Mouse (Mus musculus) embryonic stem cell, embryonic (primary cell): ENCODE data around the gene Trpc4ap.

Source experiments
- CTCF ChIA-PET, 4 experiments: fragments of 300-600 bp in 2 of 4; fragments of 350-600 bp in 2 of 4; sonication (Branson Sonifier 250); formaldehyde crosslinking; loops; one replicate each; lab custom pipeline; 2022; ENCODE audit warnings: inconsistent platforms in 2 of 4; lab: Charles Lee
- POLR2A ChIA-PET, 4 experiments: fragments of 300-600 bp in 2 of 4; fragments of 350-600 bp in 2 of 4; sonication (Branson Sonifier 250); formaldehyde crosslinking; loops; one replicate each; lab custom pipeline; 2022; ENCODE audit warnings: antibody characterized with exemption in 4 of 4, inconsistent platforms in 1 of 4; lab: Charles Lee

Trpc4ap gene

DNA sequence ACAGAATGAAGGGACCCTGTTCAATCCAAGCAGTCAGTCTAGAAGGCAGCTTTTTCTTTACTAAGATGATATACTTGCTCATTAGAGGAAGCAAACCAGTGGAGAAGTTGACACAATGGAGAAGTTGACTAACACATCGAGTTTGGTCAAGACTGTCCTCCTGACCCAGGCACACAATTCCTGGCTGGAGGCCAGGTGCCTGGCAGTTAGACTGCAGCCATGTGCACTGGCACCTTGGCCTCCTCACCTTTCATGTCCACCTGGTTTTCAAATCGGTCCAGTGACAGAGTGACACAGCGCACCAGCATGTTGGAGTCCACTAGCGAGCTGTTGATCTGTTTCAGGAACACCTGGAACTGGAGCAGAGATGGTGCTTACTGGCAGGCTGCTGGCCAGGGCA, 54.8 kb downstream of the Trpc4ap start:
- ChIA-PET CTCF (interaction anchor here in 1 of 4 experiments (0.9 kb wide), 1 partner anchor 11 kb away, joined by 3 read pairs; no protein-coding TSS in a partner anchor), POLR2A (interaction anchor here in 2 of 4 experiments (0.5 to 1.7 kb wide), 4 partner anchors 9 to 64 kb away, joined by 3 to 8 read pairs (median 4); no protein-coding TSS in a partner anchor)

DNA sequence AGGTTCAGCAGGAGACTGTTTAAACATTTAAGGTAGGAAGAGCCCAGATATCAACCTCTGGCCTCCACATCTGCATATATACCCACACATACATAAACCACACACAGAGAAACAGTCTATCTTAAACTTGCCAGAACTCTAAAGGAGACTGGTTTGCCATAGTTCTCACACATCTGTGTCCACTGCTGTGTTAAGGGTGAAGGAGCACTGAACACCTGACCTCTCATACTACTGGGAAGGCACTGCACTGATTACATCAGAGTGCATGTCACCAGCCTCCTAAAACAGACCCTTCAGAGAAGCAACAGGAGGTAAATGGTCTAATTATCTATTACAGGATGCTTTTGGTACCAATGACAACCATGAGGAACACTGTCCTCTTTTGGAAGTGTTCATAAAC, 55.3 kb downstream of the Trpc4ap start:
- POLR2A ChIA-PET = interaction anchor here in 2 of 4 experiments (0.5 to 0.9 kb wide), 2 partner anchors 31 to 64 kb away, joined by 3 to 4 read pairs; no protein-coding TSS in a partner anchor
- CTCF ChIA-PET = interaction anchor here in 1 of 4 experiments (1.3 kb wide), 1 partner anchor 10 kb away, joined by 3 read pairs; no protein-coding TSS in a partner anchor

DNA sequence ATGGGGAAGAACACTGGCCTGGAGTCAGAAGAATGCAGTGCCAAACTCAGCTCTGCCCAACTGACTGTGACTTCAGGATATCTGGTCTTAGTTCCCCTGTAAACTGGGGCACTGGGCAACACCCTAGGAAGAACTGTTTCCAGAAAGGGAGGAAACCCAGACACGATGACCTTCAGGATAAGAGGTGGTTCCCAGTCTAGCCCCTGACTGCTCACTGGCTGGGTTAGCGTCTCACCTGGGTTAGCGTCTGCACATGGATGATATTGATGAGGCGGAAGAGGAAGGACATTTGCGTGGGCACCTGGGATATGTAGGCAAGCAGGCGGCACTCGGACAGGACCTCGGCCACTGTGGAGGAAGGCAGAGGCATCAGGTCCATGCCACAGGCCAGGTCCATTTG, 56.2 kb downstream of the Trpc4ap start:
- POLR2A ChIA-PET = no interaction called here
- CTCF ChIA-PET = interaction anchor here in 2 of 4 experiments (0.6 to 1.3 kb wide), 2 partner anchors 9 to 88 kb away, joined by 3 read pairs; no protein-coding TSS in a partner anchor

DNA sequence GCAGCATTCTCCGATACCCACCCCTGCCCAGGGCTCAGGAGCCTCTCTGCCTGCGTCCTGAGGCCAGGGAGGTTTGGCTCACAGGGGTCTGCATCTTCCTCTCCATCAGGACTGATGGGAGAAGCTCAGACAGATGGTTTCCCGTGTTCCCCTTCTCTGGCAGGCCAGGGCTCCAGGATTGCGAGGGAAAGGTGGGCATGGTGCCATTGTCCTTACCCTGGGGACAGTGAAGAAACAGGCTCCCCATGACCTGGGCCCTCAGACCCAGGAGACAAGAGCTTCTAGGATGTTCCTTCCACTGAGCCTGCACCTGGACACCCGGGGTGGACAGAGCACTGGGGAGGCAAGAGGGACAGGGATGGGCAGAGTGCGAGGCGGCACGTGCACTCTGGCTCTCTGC, 57.6 kb downstream of the Trpc4ap start:
- POLR2A ChIA-PET = interaction anchor here in 1 of 4 experiments (0.9 kb wide), 1 partner anchor 579 kb away, joined by 3 read pairs; no protein-coding TSS in a partner anchor
- CTCF ChIA-PET = interaction anchor here in 2 of 4 experiments (1.0 to 9.6 kb wide), 3 partner anchors 8 to 117 kb away, joined by 3 to 169 read pairs (median 16); partner anchors contain the start of genes Acss2 (in 1 of the 2) and Ggt7 (in 1 of the 2)

DNA sequence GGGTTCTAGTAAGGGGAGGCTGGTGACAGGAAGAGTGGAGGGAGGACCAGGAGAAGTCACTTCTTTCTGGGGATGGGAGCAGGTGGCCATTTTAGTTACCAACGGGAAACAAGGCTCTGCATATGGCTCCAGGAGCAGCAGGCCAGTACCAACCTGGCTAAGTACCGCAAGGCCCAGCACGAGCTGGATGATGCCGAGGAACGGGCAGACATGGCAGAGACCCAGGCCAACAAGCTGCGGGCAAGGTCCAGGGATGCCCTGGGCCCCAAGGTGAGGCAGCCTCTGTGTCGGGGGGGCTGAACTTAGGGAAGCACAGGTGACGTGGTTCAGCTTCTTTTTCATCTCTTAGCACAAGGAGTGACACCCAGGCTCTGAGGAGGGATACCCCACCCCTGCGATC, 58.5 kb downstream of the Trpc4ap start:
- CTCF ChIA-PET = interaction anchor here (0.6 to 9.6 kb wide), 16 partner anchors 9 to 313 kb away, joined by 3 to 169 read pairs (median 10); partner anchors contain the start of genes Acss2 (in 2 of the 4), Ggt7 (in 2 of the 4) and Trpc4ap (in 1 of the 4)
- POLR2A ChIA-PET = interaction anchor here in 2 of 4 experiments (0.9 to 8.0 kb wide), 10 partner anchors 14 to 117 kb away, joined by 3 to 48 read pairs (median 3); partner anchors contain the start of genes Acss2 (in 2 of the 2), Ggt7 (in 2 of the 2) and Gss (in 1 of the 2)

DNA sequence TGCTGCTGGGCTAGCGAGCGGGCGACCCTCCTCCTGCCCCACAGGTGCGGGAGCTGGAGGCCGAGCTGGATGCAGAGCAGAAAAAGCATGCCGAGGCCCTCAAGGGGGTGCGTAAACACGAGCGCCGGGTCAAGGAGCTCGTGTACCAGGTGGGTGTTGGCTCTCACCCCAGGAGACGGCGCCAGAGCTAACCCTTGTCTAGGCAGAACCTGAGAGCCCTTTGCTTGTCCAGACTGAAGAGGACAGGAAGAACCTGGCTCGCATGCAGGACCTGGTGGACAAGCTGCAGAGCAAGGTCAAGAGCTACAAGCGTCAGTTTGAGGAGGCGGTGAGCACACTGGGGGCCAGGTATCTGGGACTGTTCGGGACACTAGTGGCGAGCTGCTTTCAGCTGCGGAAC, 59.1 kb downstream of the Trpc4ap start:
- CTCF ChIA-PET = interaction anchor here (0.6 to 9.6 kb wide), 30 partner anchors 8 to 313 kb away, joined by 3 to 169 read pairs (median 5); partner anchors contain the start of genes Acss2 (in 3 of the 4), Ggt7 (in 3 of the 4) and Trpc4ap (in 2 of the 4)
- POLR2A ChIA-PET = interaction anchor here in 3 of 4 experiments (0.5 to 8.0 kb wide), 17 partner anchors 8 to 132 kb away, joined by 3 to 48 read pairs (median 3); partner anchors contain the start of genes Acss2 (in 2 of the 3), Ggt7 (in 2 of the 3), Gss (in 1 of the 3) and Trpc4ap (in 1 of the 3)

DNA sequence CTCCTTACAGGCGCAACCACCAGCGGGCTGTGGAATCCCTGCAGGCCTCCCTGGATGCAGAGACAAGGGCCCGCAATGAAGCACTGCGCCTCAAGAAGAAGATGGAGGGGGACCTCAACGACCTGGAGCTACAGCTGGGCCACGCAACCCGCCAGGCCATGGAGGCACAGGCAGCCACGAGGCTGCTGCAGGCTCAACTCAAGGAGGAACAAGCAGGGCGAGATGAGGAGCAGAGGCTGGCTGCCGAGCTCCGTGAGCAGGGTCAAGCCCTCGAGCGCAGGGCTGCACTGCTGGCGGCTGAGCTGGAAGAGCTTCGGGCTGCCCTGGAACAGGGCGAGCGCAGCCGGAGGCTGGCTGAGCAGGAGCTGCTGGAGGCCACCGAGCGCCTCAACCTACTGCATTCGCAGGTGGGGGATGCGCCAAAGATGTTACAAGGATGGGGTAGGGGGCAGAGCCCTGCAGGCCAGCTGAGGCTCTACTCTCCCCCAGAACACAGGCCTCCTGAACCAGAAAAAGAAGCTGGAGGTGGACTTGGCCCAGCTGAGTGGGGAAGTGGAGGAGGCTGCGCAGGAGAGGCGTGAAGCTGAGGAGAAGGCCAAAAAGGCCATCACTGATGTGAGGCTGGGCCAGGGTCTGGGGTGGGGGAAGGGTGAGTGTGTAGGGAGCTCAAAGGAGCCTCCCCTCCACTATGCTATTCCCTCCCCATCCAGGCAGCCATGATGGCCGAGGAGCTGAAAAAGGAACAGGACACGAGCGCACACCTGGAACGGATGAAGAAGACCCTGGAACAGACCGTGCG, 59.8 kb downstream of the Trpc4ap start:
- ChIA-PET POLR2A (interaction anchor here in 3 of 4 experiments (0.5 to 8.0 kb wide), 25 partner anchors 9 to 160 kb away, joined by 3 to 48 read pairs (median 4); partner anchors contain the start of genes Acss2 (in 2 of the 3), Ggt7 (in 2 of the 3), Gss (in 2 of the 3) and Trpc4ap (in 2 of the 3)), CTCF (interaction anchor here (0.5 to 9.6 kb wide), 40 partner anchors 8 to 314 kb away, joined by 3 to 169 read pairs (median 4); partner anchors contain the start of genes Acss2 (in 3 of the 4), Ggt7 (in 3 of the 4) and Trpc4ap (in 2 of the 4))

DNA sequence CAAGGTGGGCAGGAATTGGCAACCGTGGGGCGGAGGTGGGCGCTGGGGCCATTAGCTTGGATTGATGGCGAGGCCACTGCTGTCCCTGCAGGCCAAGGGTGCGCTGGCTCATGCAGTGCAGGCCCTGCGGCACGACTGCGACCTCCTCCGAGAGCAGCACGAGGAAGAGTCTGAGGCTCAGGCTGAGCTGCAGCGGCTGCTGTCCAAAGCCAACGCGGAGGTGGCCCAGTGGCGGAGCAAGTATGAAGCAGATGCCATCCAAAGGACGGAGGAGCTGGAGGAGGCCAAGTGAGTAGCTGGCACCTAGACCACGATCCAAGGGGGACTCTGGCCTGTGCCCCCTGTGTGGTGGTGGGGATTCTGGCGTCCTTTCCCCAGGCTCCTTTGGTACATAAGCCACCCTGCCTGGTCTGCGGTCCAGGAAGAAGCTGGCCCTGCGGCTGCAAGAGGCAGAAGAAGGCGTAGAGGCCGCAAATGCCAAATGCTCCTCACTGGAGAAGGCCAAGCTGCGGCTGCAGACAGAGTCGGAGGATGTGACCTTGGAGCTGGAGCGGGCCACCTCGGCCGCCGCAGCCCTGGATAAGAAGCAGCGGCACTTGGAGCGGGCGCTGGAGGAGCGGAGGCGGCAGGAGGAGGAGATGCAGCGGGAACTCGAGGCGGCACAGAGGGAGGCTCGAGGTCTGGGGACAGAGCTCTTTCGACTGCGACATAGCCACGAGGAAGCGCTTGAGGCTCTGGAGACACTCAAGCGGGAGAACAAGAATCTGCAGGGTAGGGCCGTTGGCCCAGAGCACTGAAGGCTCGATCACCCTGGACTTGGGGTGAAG, 61.4 kb downstream of the Trpc4ap start:
- POLR2A ChIA-PET = interaction anchor here in 3 of 4 experiments (0.6 to 8.0 kb wide), 35 partner anchors 9 to 1204 kb away, joined by 3 to 48 read pairs (median 5); partner anchors contain the start of genes Acss2 (in 2 of the 3), Ggt7 (in 2 of the 3), Gss (in 1 of the 3) and Myh7b (in 1 of the 3)
- CTCF ChIA-PET = interaction anchor here (0.5 to 9.6 kb wide), 45 partner anchors 10 to 300 kb away, joined by 3 to 169 read pairs (median 4); partner anchors contain the start of genes Acss2 (in 2 of the 4), Ggt7 (in 2 of the 4) and Trpc4ap (in 2 of the 4)

DNA sequence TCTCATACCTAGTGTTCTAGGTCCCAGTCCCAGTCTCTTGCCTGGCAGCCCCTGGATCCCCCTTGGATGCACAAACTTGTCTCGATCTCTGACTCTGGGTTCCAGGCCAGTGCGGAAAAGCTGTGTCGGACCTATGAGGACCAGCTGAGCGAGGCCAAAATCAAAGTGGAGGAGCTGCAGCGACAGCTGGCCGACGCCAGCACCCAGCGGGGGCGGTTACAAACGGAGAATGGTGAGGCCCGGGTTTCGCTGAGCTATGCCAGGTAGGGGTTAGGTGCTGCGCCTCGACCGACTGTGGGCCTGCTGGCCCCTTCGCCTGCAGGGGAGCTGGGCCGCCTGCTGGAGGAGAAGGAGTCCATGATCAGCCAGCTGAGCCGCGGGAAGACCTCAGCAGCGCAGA, 62.0 kb downstream of the Trpc4ap start:
- CTCF ChIA-PET = interaction anchor here (0.6 to 9.6 kb wide), 34 partner anchors 9 to 157 kb away, joined by 3 to 169 read pairs (median 6); partner anchors contain the start of genes Acss2 (in 2 of the 4), Ggt7 (in 2 of the 4) and Trpc4ap (in 2 of the 4)
- POLR2A ChIA-PET = interaction anchor here (0.6 to 8.0 kb wide), 31 partner anchors 9 to 1204 kb away, joined by 3 to 48 read pairs (median 5); partner anchors contain the start of genes Acss2 (in 2 of the 4), Ggt7 (in 2 of the 4), Trpc4ap (in 2 of the 4) and Myh7b (in 1 of the 4)

DNA sequence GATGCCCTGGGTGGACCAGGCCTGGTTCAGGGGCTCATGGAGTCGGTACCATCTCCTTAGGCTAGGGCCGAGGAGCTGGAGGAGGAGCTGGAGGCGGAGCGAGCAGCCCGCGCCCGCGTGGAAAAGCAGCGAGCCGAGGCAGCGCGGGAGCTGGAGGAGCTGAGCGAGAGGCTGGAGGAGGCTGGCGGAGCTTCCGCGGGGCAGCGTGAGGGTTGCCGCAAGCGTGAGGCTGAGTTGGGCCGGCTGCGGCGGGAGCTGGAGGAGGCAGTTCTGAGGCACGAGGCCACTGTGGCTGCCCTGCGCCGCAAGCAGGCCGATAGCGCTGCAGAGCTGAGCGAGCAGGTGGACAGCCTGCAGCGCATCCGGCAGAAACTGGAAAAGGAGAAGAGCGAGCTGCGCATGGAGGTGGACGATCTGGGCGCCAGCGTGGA, 62.9 kb downstream of the Trpc4ap start:
- ChIA-PET CTCF (interaction anchor here (0.5 to 9.6 kb wide), 32 partner anchors 8 to 662 kb away, joined by 3 to 169 read pairs (median 6); partner anchors contain the start of genes Acss2 (in 2 of the 4), Ggt7 (in 2 of the 4), Myh7b (in 1 of the 4) and Trpc4ap (in 1 of the 4)), POLR2A (interaction anchor here in 3 of 4 experiments (0.5 to 8.0 kb wide), 38 partner anchors 8 to 714 kb away, joined by 3 to 48 read pairs (median 5); partner anchors contain the start of genes Acss2 (in 3 of the 3), Trpc4ap (in 3 of the 3), Ggt7 (in 2 of the 3) and Myh7b (in 2 of the 3))

DNA sequence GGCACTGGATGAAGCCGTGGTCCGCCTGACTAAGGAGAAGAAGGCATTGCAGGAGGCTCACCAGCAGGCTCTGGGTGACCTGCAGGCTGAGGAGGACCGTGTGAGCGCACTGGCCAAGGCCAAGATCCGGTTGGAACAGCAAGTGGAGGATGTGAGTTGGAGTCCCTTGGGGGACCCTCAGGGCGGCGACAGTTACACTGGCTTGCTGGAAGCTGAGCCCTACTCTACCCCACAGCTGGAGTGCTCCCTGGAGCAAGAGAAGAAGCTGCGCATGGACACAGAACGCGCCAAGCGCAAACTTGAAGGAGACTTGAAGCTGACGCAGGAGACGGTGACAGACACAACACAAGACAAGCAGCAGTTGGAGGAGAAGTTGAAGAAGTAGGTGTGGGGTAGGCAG, 63.7 kb downstream of the Trpc4ap start:
- CTCF ChIA-PET = interaction anchor here (0.5 to 9.6 kb wide), 34 partner anchors 9 to 1814 kb away, joined by 3 to 169 read pairs (median 7); partner anchors contain the start of genes Acss2 (in 3 of the 4), Ggt7 (in 3 of the 4), Myh7b (in 1 of the 4) and Trpc4ap (in 1 of the 4)
- POLR2A ChIA-PET = interaction anchor here in 3 of 4 experiments (0.7 to 8.0 kb wide), 18 partner anchors 9 to 272 kb away, joined by 3 to 48 read pairs (median 6); partner anchors contain the start of genes Acss2 (in 2 of the 3), Ggt7 (in 2 of the 3), Eif6 (in 1 of the 3) and Gss (in 1 of the 3)

DNA sequence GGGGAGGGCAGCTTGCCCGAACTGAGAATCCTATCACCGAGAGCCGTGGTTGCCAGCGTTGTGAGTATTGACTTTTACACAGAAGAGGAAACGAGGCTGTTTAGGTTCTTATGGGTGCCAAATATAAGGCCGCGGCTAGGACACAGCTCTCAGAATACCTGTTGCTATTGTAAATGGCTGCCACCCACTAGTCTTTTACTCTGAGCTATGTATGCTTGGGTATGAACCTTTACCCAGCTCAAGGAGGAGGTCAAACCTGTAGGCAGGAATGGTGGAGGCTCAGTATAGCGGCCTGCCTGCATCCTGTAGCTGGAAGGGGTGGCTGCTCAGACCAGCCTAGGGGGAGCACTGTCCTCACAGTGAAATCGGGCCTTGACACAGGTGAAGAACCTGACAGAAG, 64.1 kb downstream of the Trpc4ap start:
- ChIA-PET POLR2A (interaction anchor here (0.5 to 8.0 kb wide), 20 partner anchors 10 to 793 kb away, joined by 3 to 48 read pairs (median 6); partner anchors contain the start of genes Acss2 (in 3 of the 4), Ggt7 (in 3 of the 4), Eif6 (in 1 of the 4) and Epb41l1 (in 1 of the 4)), CTCF (interaction anchor here (0.6 to 9.6 kb wide), 43 partner anchors 8 to 243 kb away, joined by 3 to 169 read pairs (median 5); partner anchors contain the start of genes Acss2 (in 3 of the 4), Ggt7 (in 3 of the 4) and Trpc4ap (in 1 of the 4))

DNA sequence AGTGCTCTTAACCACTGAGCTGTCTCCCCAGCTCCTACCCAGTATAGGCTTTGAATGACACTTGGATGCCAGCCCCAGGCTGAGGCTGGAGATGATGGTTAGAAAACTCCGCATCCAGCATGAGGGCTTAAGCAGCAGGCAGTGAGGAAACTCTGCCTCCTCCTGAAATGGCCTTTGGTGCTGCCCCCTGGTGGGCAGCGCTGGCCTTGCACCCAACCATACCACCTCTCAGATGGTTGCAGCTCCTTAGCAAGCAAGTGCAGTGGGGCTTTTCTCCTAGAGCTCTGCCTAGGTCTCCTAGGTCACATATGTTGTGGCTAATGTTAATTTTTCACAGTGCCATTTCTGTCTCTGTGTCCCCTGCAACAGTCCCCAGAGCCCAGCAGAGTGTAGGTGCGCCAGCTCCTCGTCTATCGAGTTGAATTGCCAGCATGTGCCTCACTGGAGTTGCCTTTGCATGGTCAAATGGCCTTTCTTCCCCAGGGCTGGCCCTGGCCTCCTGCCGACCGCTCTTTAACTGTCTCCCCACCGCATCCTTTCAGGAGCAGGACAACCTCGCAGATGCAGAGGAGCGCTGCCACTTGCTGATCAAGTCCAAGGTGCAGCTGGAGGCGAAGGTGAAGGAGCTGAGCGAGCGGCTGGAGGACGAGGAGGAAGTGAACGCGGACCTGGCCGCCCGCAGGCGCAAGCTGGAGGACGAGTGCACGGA, 65.0 kb downstream of the Trpc4ap start:
- POLR2A ChIA-PET = interaction anchor here (0.5 to 8.0 kb wide), 24 partner anchors 9 to 330 kb away, joined by 3 to 48 read pairs (median 6); partner anchors contain the start of genes Acss2 (in 4 of the 4), Ggt7 (in 4 of the 4), Gss (in 2 of the 4) and Myh7b (in 1 of the 4)
- CTCF ChIA-PET = interaction anchor here (0.6 to 9.6 kb wide), 71 partner anchors 8 to 1863 kb away, joined by 3 to 169 read pairs (median 4); partner anchors contain the start of genes Acss2 (in 3 of the 4), Ggt7 (in 3 of the 4), Gss (in 1 of the 4) and Myh7b (in 1 of the 4)

DNA sequence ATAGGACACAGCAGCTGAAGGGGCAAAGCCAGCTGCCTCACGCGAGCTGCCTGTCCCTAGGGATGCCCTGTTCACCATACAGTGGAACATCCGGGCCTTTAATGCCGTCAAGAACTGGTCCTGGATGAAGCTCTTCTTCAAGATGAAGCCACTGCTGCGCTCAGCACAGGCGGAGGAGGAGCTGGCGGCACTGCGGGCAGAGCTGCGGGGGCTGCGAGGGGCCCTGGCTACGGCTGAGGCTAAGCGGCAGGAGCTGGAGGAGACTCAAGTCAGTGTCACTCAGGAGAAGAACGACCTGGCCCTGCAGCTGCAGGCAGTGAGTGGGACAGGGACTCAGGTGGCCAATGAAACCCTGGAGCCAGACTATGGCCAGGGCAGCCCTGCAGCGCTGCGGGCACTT, 65.9 kb downstream of the Trpc4ap start:
- ChIA-PET POLR2A (interaction anchor here in 3 of 4 experiments (0.5 to 8.0 kb wide), 20 partner anchors 8 to 822 kb away, joined by 3 to 48 read pairs (median 6); partner anchors contain the start of genes Acss2 (in 2 of the 3), Ggt7 (in 2 of the 3), Gss (in 2 of the 3) and Myh7b (in 1 of the 3)), CTCF (interaction anchor here (0.6 to 9.6 kb wide), 41 partner anchors 7 to 283 kb away, joined by 3 to 169 read pairs (median 6); partner anchors contain the start of genes Acss2 (in 4 of the 4), Ggt7 (in 4 of the 4), Gss (in 1 of the 4) and Myh7b (in 1 of the 4))
